Mouse (Mus musculus): ENCODE measurements around the gene Hist2h2aa1.

The Hist2h2aa1 gene

GRCm38 (mm10) chr3:96263558-96264403, 18.5 kb downstream of the Hist2h2aa1 start:
- TF ChIP-seq GATA4 (IDR thresholded peaks at IDR 0.05; ENCODE audit: insufficient replicate concordance, low read length): no peak

- no peak for TF ChIP-seq GATA4 (IDR thresholded peaks at IDR 0.05; ENCODE audit: insufficient replicate concordance, low read length)
Observed at GRCm38 (mm10) chr3:96264404-96264949, 19.2 kb downstream of the Hist2h2aa1 start.

GRCm38 (mm10) chr3:96266132-96266710, 20.9 kb downstream of the Hist2h2aa1 start:
- TF ChIP-seq GATA4 (IDR thresholded peaks at IDR 0.05; ENCODE audit: insufficient replicate concordance, low read length): no peak

DNA sequence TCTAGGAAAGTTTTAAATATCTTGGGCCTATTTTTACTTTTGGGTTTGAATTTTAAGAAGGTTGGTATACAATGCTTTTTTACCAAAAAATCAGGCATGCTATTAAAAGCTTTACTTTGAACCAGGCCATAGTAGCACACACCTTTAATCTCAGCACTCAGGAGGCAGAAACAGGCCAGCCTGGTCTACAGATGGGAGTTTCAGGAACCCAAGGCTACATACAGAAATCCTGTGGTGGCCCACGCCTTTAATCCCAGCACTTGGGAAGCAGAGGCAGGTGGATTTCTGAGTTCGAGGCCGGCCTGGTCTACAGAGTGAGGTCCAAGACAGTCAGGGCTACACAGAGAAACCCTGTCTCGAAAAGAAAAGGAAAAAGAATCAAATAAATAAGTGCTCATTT, 22.2 kb downstream of the Hist2h2aa1 start:
- no peak for TF ChIP-seq GATA4 (IDR thresholded peaks at IDR 0.05; ENCODE audit: insufficient replicate concordance, low read length)

- TF ChIP-seq GATA4 (IDR thresholded peaks at IDR 0.05; ENCODE audit: insufficient replicate concordance, low read length): no peak
Observed at GRCm38 (mm10) chr3:96268051-96268775, 22.9 kb downstream of the Hist2h2aa1 start, which contains the start of gene Hist2h3b. Hist2h3b (plus strand) TSS chr3:96268654.

GRCm38 (mm10) chr3:96269511-96270474, 24.5 kb downstream of the Hist2h2aa1 start, which contains the start of gene Hist2h2bb:
Hist2h2bb (plus strand) TSS chr3:96269752.
- no peak for TF ChIP-seq GATA4 (IDR thresholded peaks at IDR 0.05; ENCODE audit: insufficient replicate concordance, low read length)

- TF ChIP-seq GATA4 (IDR thresholded peaks at IDR 0.05; ENCODE audit: insufficient replicate concordance, low read length): no peak
Observed at GRCm38 (mm10) chr3:96273591-96274465, 28.5 kb downstream of the Hist2h2aa1 start.

DNA sequence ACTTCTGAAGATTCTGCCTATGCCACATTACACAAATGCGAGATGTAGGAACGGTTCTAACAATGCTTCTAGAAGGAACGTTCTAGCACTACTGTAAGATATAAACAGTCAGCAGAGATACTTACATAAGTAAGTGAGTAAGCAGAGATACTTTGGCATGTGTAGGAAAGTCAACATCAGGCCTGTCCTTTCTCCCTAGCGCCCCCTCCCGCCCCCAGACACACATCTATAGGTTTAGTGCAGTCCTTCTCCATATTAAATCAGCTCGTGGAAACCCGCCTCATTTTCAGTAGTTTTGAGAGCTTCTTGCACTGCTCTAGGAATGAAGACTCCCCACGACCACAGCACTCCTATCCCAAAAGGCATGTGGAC, 32.1 kb downstream of the Hist2h2aa1 start:
- TF ChIP-seq GATA4 (IDR thresholded peaks at IDR 0.05; ENCODE audit: insufficient replicate concordance, low read length): no peak

DNA sequence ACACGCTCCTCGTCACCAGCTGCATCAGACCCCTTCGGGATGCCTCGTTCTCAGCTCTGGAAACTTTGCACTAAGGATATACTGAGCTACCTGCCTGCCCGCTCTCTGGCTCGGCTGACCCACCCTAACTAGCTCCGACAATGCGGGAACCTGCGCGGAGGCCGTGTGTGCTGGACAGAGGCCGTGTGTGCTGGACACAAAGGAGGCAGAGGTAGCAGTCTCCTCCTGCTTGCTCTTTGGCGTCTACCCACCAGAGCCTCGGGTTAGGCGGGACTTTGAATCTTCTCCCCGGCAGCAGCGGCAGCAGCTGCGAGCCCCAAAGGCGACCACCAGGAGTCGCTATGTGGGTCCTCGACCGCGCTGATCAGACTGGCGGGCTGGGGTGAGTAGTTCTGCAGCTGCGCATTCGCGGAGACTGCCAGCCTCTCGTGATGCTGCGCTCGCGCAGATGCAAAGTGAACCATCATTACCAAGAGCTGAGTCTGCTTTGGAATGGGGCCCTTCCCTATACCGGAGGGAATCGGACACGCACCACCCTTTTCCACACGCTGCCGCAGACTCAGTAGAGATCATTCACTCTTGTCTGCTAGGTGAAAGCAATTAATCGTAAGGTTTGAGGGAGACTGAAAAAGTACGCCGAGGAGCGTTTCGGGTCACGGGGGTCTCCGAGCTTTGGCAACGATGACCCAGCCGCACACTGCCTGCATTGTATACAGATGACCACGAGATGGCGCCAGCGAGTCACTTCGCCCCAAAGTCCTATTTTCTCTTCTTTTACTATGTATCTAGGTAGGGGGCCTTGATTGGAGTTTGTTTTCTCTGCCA, 32.7 kb downstream of the Hist2h2aa1 start:
- no peak; the same call in 1 of the 2 replicates for TF ChIP-seq GATA4 (IDR thresholded peaks at IDR 0.05; ENCODE audit: insufficient replicate concordance, low read length)

DNA sequence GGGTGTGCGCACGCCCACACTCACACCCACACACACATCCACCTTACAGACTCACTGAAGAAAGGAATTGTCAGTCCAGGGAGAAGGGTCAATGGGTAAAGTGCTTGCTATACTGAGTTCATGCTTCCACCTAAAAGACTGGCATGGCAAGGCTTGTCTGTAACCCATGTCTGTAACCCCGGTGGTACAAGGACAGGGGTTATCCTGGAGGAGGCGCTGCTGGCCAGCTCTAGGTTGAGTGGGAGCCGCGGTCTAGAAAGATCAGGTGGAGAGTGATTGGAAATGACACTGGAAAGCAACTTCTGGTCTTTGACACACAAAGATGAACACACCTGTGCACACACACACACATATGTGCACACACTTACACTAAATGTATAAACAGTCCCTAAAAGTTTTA, 35.4 kb downstream of the Hist2h2aa1 start:
- TF ChIP-seq GATA4 (IDR thresholded peaks at IDR 0.05; ENCODE audit: insufficient replicate concordance, low read length): no peak

DNA sequence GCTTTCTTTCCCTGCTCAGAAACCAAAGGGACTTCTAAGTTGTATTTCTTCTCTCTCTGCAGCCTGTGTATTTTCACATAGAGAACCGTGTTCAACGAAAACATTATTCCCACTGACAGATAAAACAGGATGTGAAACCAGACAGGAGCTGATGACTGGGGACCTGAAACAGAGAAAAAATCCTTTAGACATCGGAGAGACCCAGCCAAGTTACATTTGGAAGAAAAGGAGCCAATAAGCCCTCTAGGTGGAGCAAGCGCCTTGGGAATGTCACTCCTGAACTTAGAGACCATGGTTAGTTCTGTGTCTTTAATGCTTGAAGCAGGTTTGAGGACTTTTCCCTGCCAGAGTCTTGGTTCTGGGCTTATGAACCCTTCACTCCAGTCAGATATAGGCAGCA, 39.2 kb downstream of the Hist2h2aa1 start:
- no peak for TF ChIP-seq GATA4 (IDR thresholded peaks at IDR 0.05; ENCODE audit: insufficient replicate concordance, low read length)

GRCm38 (mm10) chr3:96289201-96289600, 43.9 kb downstream of the Hist2h2aa1 start:
- TF ChIP-seq GATA4 (IDR thresholded peaks at IDR 0.05; ENCODE audit: insufficient replicate concordance, low read length): no peak

GRCm38 (mm10) chr3:96292641-96293040, 47.3 kb downstream of the Hist2h2aa1 start:
- TF ChIP-seq GATA4 (IDR thresholded peaks at IDR 0.05; ENCODE audit: insufficient replicate concordance, low read length): no peak

All from liver, adult (tissue).